Comparison of ENCODE assay signal across 24 mouse cellular contexts in the genomic region with DNA sequence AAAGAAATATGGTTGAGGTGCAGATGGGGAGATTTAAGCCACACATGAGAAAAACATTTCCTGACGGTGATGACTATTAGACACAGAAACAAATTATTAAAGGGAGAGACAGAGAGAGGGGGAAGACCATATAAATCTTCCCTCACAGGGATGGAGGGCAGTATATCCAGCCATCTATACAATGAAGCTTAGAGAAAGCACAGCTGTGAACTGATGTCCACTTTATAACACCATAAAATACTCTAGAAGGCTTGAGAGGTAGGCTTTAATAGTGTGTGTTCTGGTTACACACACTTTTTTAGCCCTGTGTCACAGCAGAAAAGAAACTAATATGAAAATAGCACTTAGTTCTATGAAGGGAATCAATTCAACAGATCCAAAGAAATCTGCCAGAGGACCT.
DNase-seq lines count a peak whose midpoint lies in the region; ATAC-seq and TF ChIP-seq lines count a peak whose summit lies in the region.
"Had no signal": no experiment of that assay in that cellular context is flagged by ENCODE, and none has a peak within 500 bp of the region (broad histone marks: within the 10 kb centered on the region; RNA-seq: fewer than 3 reads in every experiment).

No protein-coding gene starts in this region.

- H3K4me1 ChIP-seq in kidney, embryonic 14.5 days (ENCODE audit: control insufficient read depth, insufficient read depth, low read length): peaks cover 5% of the 10 kb centered on the region; the same call in 1 of the 2 replicates
- peaks cover 5% of the 10 kb centered on the region; the same call in 1 of the 2 replicates for H3K4me1 ChIP-seq in kidney, embryonic 16.5 days (ENCODE audit: insufficient read depth, low read length)
- 0 out of 2 replicates have a peak, but pooled peaks cover 3% of the 10 kb centered on the region for H3K4me1 ChIP-seq in stomach, embryonic 14.5 days (ENCODE audit: control insufficient read depth, insufficient read depth, low read length)
- no peaks in the 10 kb centered on the region for H3K4me1 ChIP-seq in stomach, postnatal 0 days (replicated peaks; ENCODE audit: control insufficient read depth, insufficient read depth)
- peaks cover 30% of the 10 kb centered on the region for H3K4me1 ChIP-seq in limb, embryonic 13.5 days
- H3K4me1 ChIP-seq: forebrain, embryonic 13.5 days; forebrain, embryonic 15.5 days had no signal

- H3K27ac ChIP-seq in kidney, embryonic 14.5 days (ENCODE audit: low read depth, low read length): peak overlapping the region; percentile 68; the same call in 1 of the 2 replicates
- H3K27ac ChIP-seq in kidney, embryonic 16.5 days (ENCODE audit: low read length): peak overlapping the region; percentile 56
- peak overlapping the region; percentile 18; the same call in 1 of the 2 replicates for H3K27ac ChIP-seq in stomach, embryonic 14.5 days (ENCODE audit: low read length)
- H3K27ac ChIP-seq in stomach, postnatal 0 days (replicated peaks): no peak overlapping the region
- H3K27ac ChIP-seq in limb, embryonic 13.5 days: peak overlapping the region; percentile 45; the same call in 1 of the 2 replicates
- H3K27ac ChIP-seq: embryonic facial prominence, embryonic 10.5 days; embryonic facial prominence, embryonic 12.5 days; forebrain, embryonic 13.5 days; forebrain, embryonic 15.5 days had no signal

- no peak overlapping the region for H3K9ac ChIP-seq in kidney, embryonic 14.5 days (ENCODE audit: low read depth, low read length)
- H3K9ac ChIP-seq in kidney, embryonic 16.5 days (replicated peaks; ENCODE audit: low read length): no peak overlapping the region
- H3K9ac ChIP-seq in stomach, embryonic 14.5 days (replicated peaks; ENCODE audit: low read depth, low read length): no peak overlapping the region
- no peak overlapping the region for H3K9ac ChIP-seq in stomach, postnatal 0 days (ENCODE audit: low read length)
- no peak overlapping the region for H3K9ac ChIP-seq in limb, embryonic 13.5 days
- H3K9ac ChIP-seq: embryonic facial prominence, embryonic 12.5 days; forebrain, embryonic 13.5 days; forebrain, embryonic 15.5 days had no signal

- no peaks in the 10 kb centered on the region for H3K36me3 ChIP-seq in kidney, embryonic 14.5 days (ENCODE audit: control insufficient read depth, insufficient read depth, low read length)
- H3K36me3 ChIP-seq in kidney, embryonic 16.5 days (ENCODE audit: insufficient read depth, low read length): no peaks in the 10 kb centered on the region
- H3K36me3 ChIP-seq in stomach, embryonic 14.5 days (ENCODE audit: control insufficient read depth, insufficient read depth, low read length): no peaks in the 10 kb centered on the region
- no peaks in the 10 kb centered on the region for H3K36me3 ChIP-seq in stomach, postnatal 0 days (ENCODE audit: control insufficient read depth, insufficient read depth, low read length)
- H3K36me3 ChIP-seq in limb, embryonic 13.5 days: no peaks in the 10 kb centered on the region
- H3K36me3 ChIP-seq: embryonic facial prominence, embryonic 10.5 days; embryonic facial prominence, embryonic 12.5 days; forebrain, embryonic 15.5 days had no signal

- no peaks in the 10 kb centered on the region for H3K9me3 ChIP-seq in kidney, embryonic 14.5 days (ENCODE audit: control insufficient read depth, low read length)
- no peaks in the 10 kb centered on the region for H3K9me3 ChIP-seq in kidney, embryonic 16.5 days (ENCODE audit: low read length)
- H3K9me3 ChIP-seq in stomach, embryonic 14.5 days (ENCODE audit: control insufficient read depth, low read depth, low read length): no peaks in the 10 kb centered on the region
- no peaks in the 10 kb centered on the region for H3K9me3 ChIP-seq in stomach, postnatal 0 days (ENCODE audit: control insufficient read depth, low read length)
- H3K9me3 ChIP-seq in limb, embryonic 13.5 days: no peaks in the 10 kb centered on the region
- H3K9me3 ChIP-seq: embryonic facial prominence, embryonic 10.5 days; embryonic facial prominence, embryonic 12.5 days; forebrain, embryonic 13.5 days; forebrain, embryonic 15.5 days; G1E had no signal

- no peak overlapping the region for H3K4me3 ChIP-seq in kidney, embryonic 14.5 days (ENCODE audit: low read length)
- H3K4me3 ChIP-seq in kidney, embryonic 16.5 days (ENCODE audit: low read length): no peak overlapping the region
- no peak overlapping the region for H3K4me3 ChIP-seq in stomach, embryonic 14.5 days (ENCODE audit: low read depth, low read length)
- H3K4me3 ChIP-seq in stomach, postnatal 0 days (ENCODE audit: low read depth, low read length): no peak overlapping the region
- H3K4me3 ChIP-seq in limb, embryonic 13.5 days: no peak overlapping the region
- H3K4me3 ChIP-seq: embryonic facial prominence, embryonic 10.5 days; embryonic facial prominence, embryonic 12.5 days; forebrain, embryonic 13.5 days; forebrain, embryonic 15.5 days had no signal

- ATAC-seq in kidney, embryonic 14.5 days (ENCODE audit: low FRiP score, low TSS enrichment): peak; percentile 81
- no peak for ATAC-seq in kidney, embryonic 16.5 days (ENCODE audit: low FRiP score, low TSS enrichment)
- ATAC-seq in stomach, embryonic 14.5 days (ENCODE audit: insufficient number of reproducible peaks, insufficient read depth, low FRiP score, low read depth): no peak
- ATAC-seq in stomach, postnatal 0 days (ENCODE audit: low FRiP score, low TSS enrichment): no peak
- peak; percentile 76 for ATAC-seq in limb, embryonic 13.5 days (ENCODE audit: low FRiP score, low read depth)
- ATAC-seq in CD4-positive, CD25-positive, alpha-beta regulatory T cell, adult 4 months: no peak
- ATAC-seq: activated CD4-positive, CD25-positive, alpha-beta regulatory T cell, adult 4 months; forebrain, embryonic 13.5 days; forebrain, embryonic 15.5 days; Patski had no signal

- no peak overlapping the region for H3K4me2 ChIP-seq in kidney, embryonic 14.5 days (replicated peaks; ENCODE audit: low read depth, low read length)
- no peak overlapping the region for H3K4me2 ChIP-seq in kidney, embryonic 16.5 days (replicated peaks; ENCODE audit: low read depth, low read length)
- no peak overlapping the region for H3K4me2 ChIP-seq in stomach, embryonic 14.5 days (replicated peaks; ENCODE audit: low read depth, low read length)
- H3K4me2 ChIP-seq in stomach, postnatal 0 days (replicated peaks; ENCODE audit: low read depth): no peak overlapping the region
- no peak overlapping the region for H3K4me2 ChIP-seq in limb, embryonic 13.5 days (replicated peaks)
- H3K4me2 ChIP-seq: embryonic facial prominence, embryonic 12.5 days; forebrain, embryonic 13.5 days; forebrain, embryonic 15.5 days had no signal

- TF ChIP-seq EP300 in stomach, postnatal 0 days (optimal IDR thresholded peaks at IDR 0.05): no peak

- no peaks in the 10 kb centered on the region for H3K27me3 ChIP-seq in kidney, embryonic 14.5 days (ENCODE audit: control insufficient read depth, insufficient read depth, low read length)
- no peaks in the 10 kb centered on the region for H3K27me3 ChIP-seq in kidney, embryonic 16.5 days (ENCODE audit: insufficient read depth, low read length)
- no peaks in the 10 kb centered on the region for H3K27me3 ChIP-seq in stomach, embryonic 14.5 days (ENCODE audit: control insufficient read depth, insufficient read depth, low read length)
- H3K27me3 ChIP-seq in stomach, postnatal 0 days (ENCODE audit: control insufficient read depth, insufficient read depth, low read length): no peaks in the 10 kb centered on the region
- no peaks in the 10 kb centered on the region for H3K27me3 ChIP-seq in limb, embryonic 13.5 days
- H3K27me3 ChIP-seq: CH12.LX; embryonic facial prominence, embryonic 12.5 days; forebrain, embryonic 13.5 days; forebrain, embryonic 15.5 days; Patski had no signal

- DNase-seq in kidney, adult 11 months: no peak
- no peak for DNase-seq in kidney, adult 18-20 months
- no peak for DNase-seq in stomach, postnatal 0 days (ENCODE audit: low spot score)
- DNase-seq: adrenal gland, adult 8-10 months; adrenal gland, postnatal 14 days; adrenal gland, postnatal 36 days; cerebellum, adult 11-12 months; cerebellum, adult 2 months; cerebellum, adult 9-10 months; cerebellum, postnatal 10 days; cerebellum, postnatal 25 days had no signal

- 21% methylated on average over 1 of the region's 1 CpGs for WGBS in kidney, embryonic 14.5 days
- 27% methylated on average over 1 of the region's 1 CpGs for WGBS in kidney, embryonic 16.5 days
- WGBS in stomach, embryonic 14.5 days: 33% methylated on average over 1 of the region's 1 CpGs
- WGBS in stomach, postnatal 0 days: 44% methylated on average over 1 of the region's 1 CpGs
- WGBS in limb, embryonic 13.5 days: 17% methylated on average over 1 of the region's 1 CpGs

- no peak for TF ChIP-seq CTCF in stomach, postnatal 0 days (IDR thresholded peaks at IDR 0.05; ENCODE audit: low read depth)

Comparison
In these comparisons a context has a peak if more than half of its experiments do, and no peak if none do; other contexts are left out.
1. ATAC-seq: peak in kidney, embryonic 14.5 days (single experiment) and limb, embryonic 13.5 days (single experiment); none in kidney, embryonic 16.5 days (single experiment), stomach, embryonic 14.5 days (single experiment), stomach, postnatal 0 days (single experiment) and CD4-positive, CD25-positive, alpha-beta regulatory T cell, adult 4 months (single experiment).